ENCODE assay signal across 27 mouse cellular contexts in genomic region chr3:37659621-37660020, GRCm38 (mm10). TPM values are rescaled to one million over a fixed set of nuclear protein-coding genes. Genes with fewer than 3 reads are reported as not detected.
DNase-seq lines count a peak whose midpoint lies in the region; ATAC-seq and TF ChIP-seq lines count a peak whose summit lies in the region.
"Had no signal": no experiment of that assay in that cellular context is flagged by ENCODE, and none has a peak within 500 bp of the region (broad histone marks: within the 10 kb centered on the region; RNA-seq: fewer than 3 reads in every experiment).

No protein-coding gene starts in this region.

- peaks cover 5 to 8% of the 10 kb centered on the region in 2 experiments; a peak in 3 of 4 replicates for H3K4me1 ChIP-seq in MEL (ENCODE audit: control insufficient read depth in 1 of 2, insufficient read depth in 2 of 2, low read length in 2 of 2)
- peaks cover 41% of the 10 kb centered on the region for H3K4me1 ChIP-seq in liver, embryonic 13.5 days (replicated peaks)
- peaks cover 81% of the 10 kb centered on the region for H3K4me1 ChIP-seq in megakaryocyte, embryonic 14.5 days
- peaks cover 12% of the 10 kb centered on the region for H3K4me1 ChIP-seq in thymus, adult 2 months (replicated peaks; ENCODE audit: control insufficient read depth, insufficient read depth, low read length)
- no peaks in the 10 kb centered on the region for H3K4me1 ChIP-seq in stomach, postnatal 0 days (replicated peaks; ENCODE audit: control insufficient read depth, insufficient read depth)

- H3K36me3 ChIP-seq in MEL (ENCODE audit: control insufficient read depth in 1 of 2, insufficient read depth in 2 of 2, low read length in 2 of 2) = peaks cover 0 to 13% of the 10 kb centered on the region in 2 experiments; a peak in 2 of 4 replicates
- no peaks in the 10 kb centered on the region for H3K36me3 ChIP-seq in liver, embryonic 13.5 days
- peaks cover 5% of the 10 kb centered on the region for H3K36me3 ChIP-seq in megakaryocyte, embryonic 14.5 days (replicated peaks; ENCODE audit: low read length)
- no peaks in the 10 kb centered on the region for H3K36me3 ChIP-seq in thymus, adult 2 months (ENCODE audit: control insufficient read depth, insufficient read depth, low read length)
- no peaks in the 10 kb centered on the region for H3K36me3 ChIP-seq in stomach, postnatal 0 days (ENCODE audit: control insufficient read depth, insufficient read depth, low read length)
- H3K36me3 ChIP-seq: embryonic facial prominence, embryonic 15.5 days; hindbrain, embryonic 13.5 days; limb, embryonic 15.5 days; midbrain, embryonic 15.5 days; neural tube, embryonic 12.5 days had no signal

- no peaks in the 10 kb centered on the region for H3K27me3 ChIP-seq in MEL (ENCODE audit: control insufficient read depth in 1 of 2, insufficient read depth in 2 of 2, low read length in 2 of 2)
- peaks cover 21% of the 10 kb centered on the region for H3K27me3 ChIP-seq in liver, embryonic 13.5 days
- peaks cover 4% of the 10 kb centered on the region for H3K27me3 ChIP-seq in megakaryocyte, embryonic 14.5 days (replicated peaks)
- no peaks in the 10 kb centered on the region for H3K27me3 ChIP-seq in thymus, adult 2 months (ENCODE audit: control insufficient read depth, insufficient read depth, low read length)
- H3K27me3 ChIP-seq in stomach, postnatal 0 days (ENCODE audit: control insufficient read depth, insufficient read depth, low read length) = no peaks in the 10 kb centered on the region
- H3K27me3 ChIP-seq: Patski had no signal

- H3K9ac ChIP-seq in MEL (ENCODE audit: control insufficient read depth, low read depth, low read length, poor library complexity, severe bottlenecking) = no peak overlapping the region
- H3K9ac ChIP-seq in liver, embryonic 13.5 days = no peak overlapping the region
- no peak overlapping the region for H3K9ac ChIP-seq in stomach, postnatal 0 days (ENCODE audit: low read length)
- H3K9ac ChIP-seq: embryonic facial prominence, embryonic 15.5 days; hindbrain, embryonic 13.5 days; limb, embryonic 15.5 days; midbrain, embryonic 15.5 days; neural tube, embryonic 12.5 days had no signal

- TF ChIP-seq CTCF in MEL (IDR thresholded peaks at IDR 0.05 in 2 of 3, conservative IDR thresholded peaks at IDR 0.05 in 1 of 3; ENCODE audit: control insufficient read depth in 1 of 3, insufficient read depth in 1 of 3, low read depth in 2 of 3, low read length in 3 of 3, poor library complexity in 1 of 3, severe bottlenecking in 1 of 3) = no peak
- no peak for TF ChIP-seq CTCF in thymus, adult 2 months (IDR thresholded peaks at IDR 0.05; ENCODE audit: borderline replicate concordance, control insufficient read depth, extremely low read depth, insufficient read depth, low read length, poor library complexity)
- no peak for TF ChIP-seq CTCF in stomach, postnatal 0 days (IDR thresholded peaks at IDR 0.05; ENCODE audit: low read depth)

- TF ChIP-seq RAD21 in MEL (IDR thresholded peaks at IDR 0.05; ENCODE audit: low read depth, low read length) = no peak

- peak overlapping the region; percentile 37; the same call in 1 of the 2 replicates for H3K27ac ChIP-seq in MEL (ENCODE audit: control insufficient read depth, low read depth, low read length)
- no peak overlapping the region for H3K27ac ChIP-seq in liver, embryonic 13.5 days
- no peak overlapping the region for H3K27ac ChIP-seq in thymus, adult 2 months (ENCODE audit: control insufficient read depth, insufficient read depth, low read length)
- no peak overlapping the region for H3K27ac ChIP-seq in stomach, postnatal 0 days (replicated peaks)
- H3K27ac ChIP-seq: embryonic facial prominence, embryonic 15.5 days; heart, adult 2 months; hindbrain, embryonic 13.5 days; left cerebral cortex, adult 2 months; limb, embryonic 15.5 days; macrophage; midbrain, embryonic 15.5 days; neural tube, embryonic 12.5 days had no signal

- no peak for TF ChIP-seq POLR2A in MEL (IDR thresholded peaks at IDR 0.05; ENCODE audit: control insufficient read depth in 1 of 2, insufficient read depth in 1 of 2, low read depth in 1 of 2, low read length in 2 of 2, poor library complexity in 1 of 2)
- no peak for TF ChIP-seq POLR2A in thymus, adult 2 months (IDR thresholded peaks at IDR 0.05; ENCODE audit: control insufficient read depth, extremely low read depth, insufficient read depth, low read length, poor library complexity)

- WGBS in liver, embryonic 13.5 days (ENCODE audit: insufficient replicate concordance) = 10% methylated on average over 6 of the region's 6 CpGs
- 42% methylated on average over 6 of the region's 6 CpGs for WGBS in thymus, adult 2 months
- WGBS in stomach, postnatal 0 days = 61% methylated on average over 6 of the region's 6 CpGs

- 0 out of 2 replicates have a peak overlapping the region, but pooled peaks have one; percentile 23 for H3K4me2 ChIP-seq in liver, embryonic 13.5 days
- H3K4me2 ChIP-seq in stomach, postnatal 0 days (replicated peaks; ENCODE audit: low read depth) = no peak overlapping the region
- H3K4me2 ChIP-seq: embryonic facial prominence, embryonic 15.5 days; hindbrain, embryonic 13.5 days; limb, embryonic 15.5 days; midbrain, embryonic 15.5 days; neural tube, embryonic 12.5 days had no signal

- DNase-seq in A20 (ENCODE audit: low read depth, low spot score) = peak; percentile 14
- peak; percentile 87 for DNase-seq in MEL (ENCODE audit: low read depth, low spot score)
- DNase-seq in liver, embryonic 13.5 days = no peak
- DNase-seq in spleen, postnatal 14 days (ENCODE audit: low spot score in 2 of 2) = no peak
- no peak for DNase-seq in thymus, adult 2 months
- DNase-seq in stomach, postnatal 0 days (ENCODE audit: low spot score) = no peak
- DNase-seq: adrenal gland, adult 2 months; cerebellum, adult 2 months; cerebellum, postnatal 25 days; embryo, embryonic 11 days; gastrocnemius, postnatal 10 days; heart, adult 2 months; kidney, adult 18-20 months; layer of hippocampus, adult 9-11 months; left cerebral cortex, postnatal 4 days; right cerebral cortex, postnatal 14 days; thymus, postnatal 36 days had no signal

- H3K79me2 ChIP-seq in MEL (ENCODE audit: control insufficient read depth, insufficient read depth, low read length, poor library complexity) = no peaks in the 10 kb centered on the region

- peak; percentile 81 to 88 for TF ChIP-seq EP300 in MEL (IDR thresholded peaks at IDR 0.05; ENCODE audit: low read depth in 1 of 2, low read length in 2 of 2)
- no peak for TF ChIP-seq EP300 in stomach, postnatal 0 days (optimal IDR thresholded peaks at IDR 0.05)

- H3K4me3 ChIP-seq in MEL (ENCODE audit: control insufficient read depth in 1 of 2, insufficient read depth in 1 of 2, low read depth in 2 of 2, low read length in 2 of 2) = no peak overlapping the region
- no peak overlapping the region for H3K4me3 ChIP-seq in liver, embryonic 13.5 days (replicated peaks)
- peak overlapping the region; percentile 56 for H3K4me3 ChIP-seq in megakaryocyte, embryonic 14.5 days (replicated peaks)
- H3K4me3 ChIP-seq in thymus, adult 2 months (ENCODE audit: control insufficient read depth, insufficient read depth, low read length) = no peak overlapping the region
- H3K4me3 ChIP-seq in stomach, postnatal 0 days (ENCODE audit: low read depth, low read length) = no peak overlapping the region
- H3K4me3 ChIP-seq: embryonic facial prominence, embryonic 15.5 days; heart, adult 2 months; hindbrain, embryonic 13.5 days; left cerebral cortex, adult 2 months; limb, embryonic 15.5 days; midbrain, embryonic 15.5 days; neural tube, embryonic 12.5 days had no signal

- H3K9me3 ChIP-seq in MEL (replicated peaks; ENCODE audit: insufficient read depth, low read length) = no peaks in the 10 kb centered on the region
- no peaks in the 10 kb centered on the region for H3K9me3 ChIP-seq in liver, embryonic 13.5 days (replicated peaks)
- H3K9me3 ChIP-seq in megakaryocyte, embryonic 14.5 days = peaks cover 2% of the 10 kb centered on the region; the same call in 1 of the 2 replicates
- H3K9me3 ChIP-seq in stomach, postnatal 0 days (ENCODE audit: control insufficient read depth, low read length) = no peaks in the 10 kb centered on the region
- H3K9me3 ChIP-seq: embryonic facial prominence, embryonic 15.5 days; hindbrain, embryonic 13.5 days; limb, embryonic 15.5 days; midbrain, embryonic 15.5 days; neural tube, embryonic 12.5 days had no signal

- peak; percentile 82 for ATAC-seq in liver, embryonic 13.5 days (ENCODE audit: low read depth)
- no peak for ATAC-seq in stomach, postnatal 0 days (ENCODE audit: low FRiP score, low TSS enrichment)
- ATAC-seq: forebrain, embryonic 16.5 days; midbrain, embryonic 15.5 days; Patski had no signal

TF ChIP-seq in MEL, 35 proteins besides CTCF, POLR2A, EP300 and RAD21:
- TF ChIP-seq TAL1 (IDR thresholded peaks at IDR 0.05; ENCODE audit: low read length) (peak; percentile 88), GATA1 (IDR thresholded peaks at IDR 0.05; ENCODE audit: low read depth, low read length) (peak; percentile 82), TBP (IDR thresholded peaks at IDR 0.05; ENCODE audit: low read depth, low read length) (0 out of 2 replicates have a peak, but pooled peaks have one; percentile 33), SIN3A (IDR thresholded peaks at IDR 0.05; ENCODE audit: low read length) (peak; percentile 50; the same call in 1 of the 2 replicates), TCF12 (IDR thresholded peaks at IDR 0.05; ENCODE audit: low read depth, low read length) (peak; percentile 70), CHD2 (IDR thresholded peaks at IDR 0.05; ENCODE audit: low read length) (no peak), MYB (IDR thresholded peaks at IDR 0.05; ENCODE audit: low read depth, low read length) (no peak), RCOR1 (IDR thresholded peaks at IDR 0.05; ENCODE audit: low read depth, low read length) (peak; percentile 92), ETS1 (IDR thresholded peaks at IDR 0.05; ENCODE audit: low read depth, low read length) (peak; percentile 76), POLR2AphosphoS2 (IDR thresholded peaks at IDR 0.05; ENCODE audit: low read length) (no peak), ZNF384 (IDR thresholded peaks at IDR 0.05; ENCODE audit: low read depth, low read length) (no peak), BHLHE40 (IDR thresholded peaks at IDR 0.05; ENCODE audit: borderline replicate concordance, low read depth, low read length) (peak; percentile 20; the same call in 1 of the 2 replicates)

RNA-seq across cellular contexts. Expression of gene Spry1, which starts 19.9 kb away (rescaled TPM):
- total RNA-seq in MEL (2012; rRNA removed) = 0.10 TPM in 1 of 2 replicates, not detected in the other
- under 1 TPM in 1 of 2 experiments, not detected in 1; 0.31 TPM for polyA plus RNA-seq in MEL (2012; ENCODE audit: insufficient read depth in 1 of 2, insufficient read length in 2 of 2, low read depth in 1 of 2, low replicate concordance in 2 of 2, missing spikeins in 1 of 2)
- 2.0 and 2.4 TPM in 2 replicates for polyA plus RNA-seq in liver, embryonic 13.5 days (2015; fragmentation: Nextera tagmentation; extraction: Ambion mirVana)
- 7.7 and 11.5 TPM in 2 replicates for polyA plus RNA-seq in megakaryocyte, embryonic 14.5 days (2012; ENCODE audit: insufficient read depth, low replicate concordance)
- polyA plus RNA-seq in thymus, adult 2 months (2012; rRNA removed) = 10.0 and 12.7 TPM in 2 replicates
- 9.4 and 14.1 TPM in 2 replicates for polyA plus RNA-seq in stomach, postnatal 0 days (2015; fragmentation: Nextera tagmentation; extraction: Ambion mirVana)

Comparison
In these comparisons a context has a peak if more than half of its experiments do, and no peak if none do; other contexts are left out.
1. DNase-seq: peak in A20 (single experiment) and MEL (single experiment); none in liver, embryonic 13.5 days (single experiment), spleen, postnatal 14 days (0 of 2), thymus, adult 2 months (single experiment) and stomach, postnatal 0 days (single experiment).